Mouse (Mus musculus): ENCODE measurements around the gene Mrpl46. TPM values are rescaled to one million over a fixed set of nuclear protein-coding genes. Genes with fewer than 3 reads are reported as not detected.

Mrpl46 gene
- polyA plus RNA-seq, 2 experiments from 2014 or later: 70.4 to 78.9 TPM

GRCm38 (mm10) chr7:78767929-78768531 lies 15.3 kb downstream of the Mrpl46 start:
- ATAC-seq: no peak

GRCm38 (mm10) chr7:78766019-78766683 lies 17.2 kb downstream of the Mrpl46 start:
- ATAC-seq: peak; percentile 83

GRCm38 (mm10) chr7:78765215-78765631 lies 18.1 kb downstream of the Mrpl46 start:
- no peak for ATAC-seq

- ATAC-seq: no peak
Measured at GRCm38 (mm10) chr7:78763801-78764200, 19.5 kb downstream of the Mrpl46 start.

GRCm38 (mm10) chr7:78754458-78755000 lies 28.8 kb downstream of the Mrpl46 start:
- ATAC-seq: no peak

GRCm38 (mm10) chr7:78753752-78754457 lies 29.4 kb downstream of the Mrpl46 start:
- no peak for ATAC-seq

- no peak for ATAC-seq
Measured at GRCm38 (mm10) chr7:78752961-78753360, 30.4 kb downstream of the Mrpl46 start.

GRCm38 (mm10) chr7:78743731-78744385 lies 39.5 kb downstream of the Mrpl46 start:
- ATAC-seq: no peak

- ATAC-seq: no peak
Measured at GRCm38 (mm10) chr7:78739351-78740000, 43.9 kb downstream of the Mrpl46 start.

- peak; percentile 94 for ATAC-seq
Measured at GRCm38 (mm10) chr7:78737614-78738210, 45.6 kb downstream of the Mrpl46 start, which contains the start of gene Ntrk3. Ntrk3 (minus strand) TSS chr7:78738012.

GRCm38 (mm10) chr7:78737196-78737595 lies 46.1 kb downstream of the Mrpl46 start:
- no peak for ATAC-seq

- ATAC-seq: no peak
Measured at GRCm38 (mm10) chr7:78731391-78731790, 51.9 kb downstream of the Mrpl46 start.

Other genes with a start within 250 kb of the Mrpl46 start
- gene Ntrk3, start 45.5 kb downstream of the Mrpl46 start, polyA plus RNA-seq (2017; shearing (Covaris generic)): 10 to 100 TPM in 1 of 2 experiments, 1 to 10 TPM in 1; 10.0 to 10.3 TPM
- gene Mrps11, start 412 bp downstream of the Mrpl46 start, polyA plus RNA-seq (2017; shearing (Covaris generic)): 10 to 100 TPM; 61.1 TPM
- gene Det1, start 63.7 kb upstream of the Mrpl46 start, polyA plus RNA-seq (2017; shearing (Covaris generic)): 10 to 100 TPM; 15.7 to 18.8 TPM
- gene Aen, start 112.3 kb upstream of the Mrpl46 start, polyA plus RNA-seq (2017; shearing (Covaris generic)): 10 to 100 TPM; 22.0 to 25.4 TPM
- 100 to 1,000 TPM; 113 to 119 TPM for gene Isg20, start 129.9 kb upstream of the Mrpl46 start, polyA plus RNA-seq (2017; shearing (Covaris generic))